Mouse (Mus musculus) CD4-positive helper T cell, adult 2 months (primary cell): ENCODE data around the gene Fos.
A peak's percentile ranks its signal among the peaks of the same experiment; 100 is the strongest.

Source experiments
- DNase-seq: peaks from one replicate; pipeline ENCODE4 v3.0.0-alpha.2; 2012; ENCODE audit warnings: low read depth, missing footprints, low spot score

Fos gene

GRCm38 (mm10) chr12:85461913-85462663 lies 11.6 kb upstream of the Fos start:
- no peak for DNase-seq

GRCm38 (mm10) chr12:85462802-85463201 lies 10.9 kb upstream of the Fos start:
- DNase-seq: no peak

GRCm38 (mm10) chr12:85464431-85464830 lies 9.3 kb upstream of the Fos start:
- DNase-seq: no peak

- DNase-seq: no peak
Measured at GRCm38 (mm10) chr12:85464902-85465301, 8.8 kb upstream of the Fos start.

- no peak for DNase-seq
Measured at GRCm38 (mm10) chr12:85467854-85468253, 5.8 kb upstream of the Fos start.

GRCm38 (mm10) chr12:85468666-85469065 lies 5.0 kb upstream of the Fos start:
- DNase-seq: peak; percentile 72

GRCm38 (mm10) chr12:85471920-85472655 lies 1.6 kb upstream of the Fos start:
- peak; percentile 87 for DNase-seq

- DNase-seq: peak; percentile 63
Measured at GRCm38 (mm10) chr12:85472656-85473410, 857 bp upstream of the Fos start.

GRCm38 (mm10) chr12:85474298-85475231 lies 875 bp downstream of the Fos start:
- DNase-seq: peak; percentile 84

- DNase-seq: peak; percentile 52
Measured at GRCm38 (mm10) chr12:85475232-85475919, 1.7 kb downstream of the Fos start.

- peak; percentile 55 for DNase-seq
Measured at GRCm38 (mm10) chr12:85475920-85476828, 2.5 kb downstream of the Fos start.

- peak; percentile 69 for DNase-seq
Measured at GRCm38 (mm10) chr12:85477219-85477618, 3.5 kb downstream of the Fos start.

GRCm38 (mm10) chr12:85477804-85478203 lies 4.1 kb downstream of the Fos start:
- DNase-seq: peak; percentile 73

- peak; percentile 66 for DNase-seq
Measured at GRCm38 (mm10) chr12:85478696-85479095, 5.0 kb downstream of the Fos start.

GRCm38 (mm10) chr12:85479190-85479589 lies 5.5 kb downstream of the Fos start:
- DNase-seq: no peak

- DNase-seq: peak; percentile 42
Measured at GRCm38 (mm10) chr12:85483155-85483554, 9.5 kb downstream of the Fos start.

GRCm38 (mm10) chr12:85484655-85485054 lies 11.0 kb downstream of the Fos start:
- no peak for DNase-seq

- peak; percentile 98 for DNase-seq
Measured at GRCm38 (mm10) chr12:85485890-85486765, 12.4 kb downstream of the Fos start.

GRCm38 (mm10) chr12:85486766-85487069 lies 13.0 kb downstream of the Fos start:
- peak; percentile 72 for DNase-seq
